Mouse (Mus musculus) T-helper 2 cell (primary cell): Measurements from ENCODE around the gene B230217C12Rik.

Experiments used
- in situ Hi-C: fragments of 300-600 bp; cut with MboI, MseI; formaldehyde crosslinking; loops from one replicate; pipeline ENCODE4 v1.15.1; 2025; ENCODE audit warnings: high pct_unique_total_duplicates

B230217C12Rik gene

GRCm38 (mm10) chr11:97808621-97809234 lies 31.9 kb upstream of the B230217C12Rik start:
- in situ Hi-C loops: no loop called here

GRCm38 (mm10) chr11:97809235-97810121 lies 31.1 kb upstream of the B230217C12Rik start:
- in situ Hi-C loops: no loop called here

GRCm38 (mm10) chr11:97810356-97810755 lies 30.2 kb upstream of the B230217C12Rik start:
- in situ Hi-C loops: no loop called here

GRCm38 (mm10) chr11:97810970-97811369 lies 29.6 kb upstream of the B230217C12Rik start:
- in situ Hi-C loops: no loop called here

GRCm38 (mm10) chr11:97811569-97812362 lies 28.8 kb upstream of the B230217C12Rik start:
- in situ Hi-C loops: no loop called here

GRCm38 (mm10) chr11:97812491-97812921 lies 28.1 kb upstream of the B230217C12Rik start:
- in situ Hi-C loops: no loop called here

GRCm38 (mm10) chr11:97813085-97813484 lies 27.5 kb upstream of the B230217C12Rik start:
- in situ Hi-C loops: no loop called here

GRCm38 (mm10) chr11:97813746-97814515 lies 26.6 kb upstream of the B230217C12Rik start:
- in situ Hi-C loops: no loop called here

GRCm38 (mm10) chr11:97815736-97816135 lies 24.8 kb upstream of the B230217C12Rik start:
- in situ Hi-C loops: no loop called here

- in situ Hi-C loops: no loop called here
Measured at GRCm38 (mm10) chr11:97816176-97816575, 24.4 kb upstream of the B230217C12Rik start.

- in situ Hi-C loops: no loop called here
Measured at GRCm38 (mm10) chr11:97816916-97817315, 23.7 kb upstream of the B230217C12Rik start.

- in situ Hi-C loops: no loop called here
Measured at GRCm38 (mm10) chr11:97817379-97817778, 23.2 kb upstream of the B230217C12Rik start.

GRCm38 (mm10) chr11:97818003-97818402 lies 22.6 kb upstream of the B230217C12Rik start:
- in situ Hi-C loops: no loop called here

- in situ Hi-C loops: no loop called here
Measured at GRCm38 (mm10) chr11:97818571-97818970, 22.0 kb upstream of the B230217C12Rik start.

GRCm38 (mm10) chr11:97819102-97819501 lies 21.5 kb upstream of the B230217C12Rik start:
- in situ Hi-C loops: no loop called here

GRCm38 (mm10) chr11:97819923-97820322 lies 20.7 kb upstream of the B230217C12Rik start:
- in situ Hi-C loops: no loop called here

GRCm38 (mm10) chr11:97820840-97821239 lies 19.7 kb upstream of the B230217C12Rik start:
- in situ Hi-C loops: no loop called here

GRCm38 (mm10) chr11:97821401-97822064 lies 19.0 kb upstream of the B230217C12Rik start:
- in situ Hi-C loops: no loop called here

- in situ Hi-C loops: no loop called here
Measured at GRCm38 (mm10) chr11:97822840-97823603, 17.6 kb upstream of the B230217C12Rik start.

- in situ Hi-C loops: no loop called here
Measured at GRCm38 (mm10) chr11:97824168-97824567, 16.4 kb upstream of the B230217C12Rik start.
